Mouse (Mus musculus) myocyte (in vitro differentiated cells): ENCODE results near the gene Cd34. TPM values are rescaled to one million over a fixed set of nuclear protein-coding genes. Genes with fewer than 3 reads are reported as not detected.

ENCODE experiments used
- H3K27me3 ChIP-seq: one replicate; pipeline ENCODE4 v1.6.1; 2011; ENCODE audit not compliant: control insufficient read depth, insufficient read depth, insufficient read length
- H3K36me3 ChIP-seq: one replicate; pipeline ENCODE4 v1.6.1; 2011; ENCODE audit not compliant: control insufficient read depth, insufficient read depth
- H3K4me2 ChIP-seq: one replicate; pipeline ENCODE4 v1.6.1; 2011; ENCODE audit warnings: low read depth, control low read depth
- H3K4me3 ChIP-seq: one replicate; pipeline ENCODE4 v1.5.1; 2011; ENCODE audit warnings: mild to moderate bottlenecking, control low read depth, moderate library complexity
- H3K79me2 ChIP-seq: one replicate; pipeline ENCODE4 v1.6.1; 2011; ENCODE audit not compliant: control insufficient read depth, insufficient read depth
- H3ac ChIP-seq: one replicate; pipeline ENCODE4 v1.6.1; 2011; ENCODE audit not compliant: control insufficient read depth, insufficient read length
- CEBPB ChIP-seq: IDR thresholded peaks from 2 replicates; pipeline ENCODE4 v1.6.1; 2011; ENCODE audit warnings: mild to moderate bottlenecking, moderate library complexity; ENCODE audit not compliant: poor library complexity, insufficient read depth, severe bottlenecking
- E2F4 ChIP-seq: IDR thresholded peaks from one replicate; pipeline ENCODE4 v1.6.1; 2011; ENCODE audit warnings: mild to moderate bottlenecking, control low read depth, moderate library complexity; ENCODE audit not compliant: insufficient read depth
- MAX ChIP-seq: IDR thresholded peaks from one replicate; pipeline ENCODE4 v1.6.1; 2011; ENCODE audit warnings: low read depth, mild to moderate bottlenecking, control low read depth
- MYOD1 ChIP-seq, 3 experiments: IDR thresholded peaks; one replicate each; pipeline ENCODE4 v1.6.1; 2011; ENCODE audit warnings: control low read depth in 2 of 3, low read depth in 2 of 3, mild to moderate bottlenecking in 2 of 3, moderate library complexity in 1 of 3; ENCODE audit not compliant: insufficient read length in 2 of 3, control insufficient read depth in 1 of 3
- MYOG ChIP-seq, 3 experiments: IDR thresholded peaks; one replicate each; pipeline ENCODE4 v1.6.1; 2011; ENCODE audit warnings: control low read depth in 2 of 3, low read depth in 2 of 3, mild to moderate bottlenecking in 2 of 3; ENCODE audit not compliant: insufficient read length in 2 of 3, control insufficient read depth in 1 of 3, insufficient read depth in 1 of 3
- POLR2A ChIP-seq: IDR thresholded peaks from one replicate; pipeline ENCODE4 v1.6.1; 2011; ENCODE audit warnings: low read depth, mild to moderate bottlenecking, control low read depth, moderate library complexity; ENCODE audit not compliant: insufficient read length
- POLR2AphosphoS2 ChIP-seq: IDR thresholded peaks from one replicate; pipeline ENCODE4 v1.6.1; 2011; ENCODE audit warnings: low read depth, control low read depth; ENCODE audit not compliant: insufficient read length
- REST ChIP-seq: IDR thresholded peaks from one replicate; pipeline ENCODE4 v1.6.1; 2011; ENCODE audit warnings: mild to moderate bottlenecking, control low read depth, moderate library complexity; ENCODE audit not compliant: insufficient read depth, insufficient read length
- SRF ChIP-seq: IDR thresholded peaks from one replicate; pipeline ENCODE4 v1.6.1; 2011; ENCODE audit warnings: low read depth; ENCODE audit not compliant: control insufficient read depth, insufficient read length
- TCF12 ChIP-seq: IDR thresholded peaks from one replicate; pipeline ENCODE4 v1.6.1; 2011; ENCODE audit warnings: mild to moderate bottlenecking, control low read depth; ENCODE audit not compliant: poor library complexity, insufficient read depth, severe bottlenecking
- TCF3 ChIP-seq: IDR thresholded peaks from one replicate; pipeline ENCODE4 v1.6.1; 2011; ENCODE audit warnings: low read depth, control low read depth; ENCODE audit not compliant: insufficient read length
- USF1 ChIP-seq: IDR thresholded peaks from one replicate; pipeline ENCODE4 v1.6.1; 2011; ENCODE audit warnings: low read depth, mild to moderate bottlenecking, control low read depth, moderate library complexity
- polyA plus RNA-seq: library from polyadenylated mRNA; unstranded; fragments of >200 nt; fragmentation: generic; extraction: Trizol; gene quantifications from one replicate; pipeline ENCODE4 v1.2.1, GENCODE M21; 2012; ENCODE audit warnings: missing spikeins

Gene Cd34
- polyA plus RNA-seq, 1 experiment, result 19.0 TPM

DNA sequence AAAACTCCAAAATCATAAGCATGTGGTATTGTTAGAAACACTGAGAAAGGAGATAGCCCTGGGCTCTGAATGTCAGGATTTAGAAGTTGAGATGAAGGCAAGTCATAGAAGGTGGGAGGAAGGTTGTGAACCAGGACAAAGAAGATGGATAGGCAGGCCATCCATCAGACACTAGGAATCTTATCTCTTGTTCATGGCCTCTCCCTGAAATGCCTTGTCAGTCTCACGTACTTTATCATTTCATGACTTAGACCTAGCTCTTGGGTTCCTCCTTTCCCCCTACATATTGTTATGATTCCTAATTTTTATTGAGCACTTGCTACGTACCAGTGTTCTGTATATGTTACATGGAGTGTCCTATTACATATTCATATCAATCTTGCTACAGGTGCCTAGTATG, 53.0 kb downstream of the Cd34 start:
- TF ChIP-seq MYOD1 (IDR thresholded peaks at IDR 0.05; ENCODE audit: control insufficient read depth in 1 of 3, insufficient read length in 2 of 3, low read depth in 2 of 3) (no peak), MYOG (IDR thresholded peaks at IDR 0.05; ENCODE audit: control insufficient read depth in 1 of 3, insufficient read depth in 1 of 3, insufficient read length in 2 of 3, low read depth in 2 of 3) (no peak), SRF (no peak), CEBPB (no peak), E2F4 (no peak), USF1 (no peak), POLR2AphosphoS2 (no peak)
- no peaks in the 10 kb centered on the region for H3K79me2 ChIP-seq
- H3K36me3 ChIP-seq, result no peaks in the 10 kb centered on the region
- H3K4me2 ChIP-seq, result no peak overlapping the region
- no peaks in the 10 kb centered on the region for H3K27me3 ChIP-seq
- H3K4me3 ChIP-seq, result no peak overlapping the region
- no peak overlapping the region for H3ac ChIP-seq

- Histone ChIP-seq H3K4me2 (no peak overlapping the region), H3K4me3 (no peak overlapping the region), H3K27me3 (no peaks in the 10 kb centered on the region), H3ac (no peak overlapping the region), H3K36me3 (no peaks in the 10 kb centered on the region), H3K79me2 (no peaks in the 10 kb centered on the region)
- no peak for TF ChIP-seq TCF3
- no peak for TF ChIP-seq SRF
- TF ChIP-seq USF1, result no peak
- no peak for TF ChIP-seq MYOD1 (IDR thresholded peaks at IDR 0.05; ENCODE audit: control insufficient read depth in 1 of 3, insufficient read length in 2 of 3, low read depth in 2 of 3)
- no peak for TF ChIP-seq POLR2AphosphoS2
- TF ChIP-seq REST, result no peak
- no peak for TF ChIP-seq MAX
- no peak for TF ChIP-seq POLR2A
- TF ChIP-seq TCF12, result no peak
- no peak for TF ChIP-seq CEBPB
- TF ChIP-seq MYOG (IDR thresholded peaks at IDR 0.05; ENCODE audit: control insufficient read depth in 1 of 3, insufficient read depth in 1 of 3, insufficient read length in 2 of 3, low read depth in 2 of 3), result no peak
- no peak for TF ChIP-seq E2F4
Observed at GRCm38 (mm10) chr1:194992589-194993317, 54.1 kb downstream of the Cd34 start.

- TF ChIP-seq USF1 (no peak), MYOG (IDR thresholded peaks at IDR 0.05; ENCODE audit: control insufficient read depth in 1 of 3, insufficient read depth in 1 of 3, insufficient read length in 2 of 3, low read depth in 2 of 3) (no peak), MYOD1 (IDR thresholded peaks at IDR 0.05; ENCODE audit: control insufficient read depth in 1 of 3, insufficient read length in 2 of 3, low read depth in 2 of 3) (no peak), CEBPB (no peak), POLR2A (no peak), E2F4 (no peak), POLR2AphosphoS2 (no peak), TCF12 (no peak), MAX (no peak), REST (no peak), TCF3 (no peak), SRF (no peak)
- Histone ChIP-seq H3ac (no peak overlapping the region), H3K27me3 (no peaks in the 10 kb centered on the region)
Observed at GRCm38 (mm10) chr1:194993409-194993988, 54.9 kb downstream of the Cd34 start.

DNA sequence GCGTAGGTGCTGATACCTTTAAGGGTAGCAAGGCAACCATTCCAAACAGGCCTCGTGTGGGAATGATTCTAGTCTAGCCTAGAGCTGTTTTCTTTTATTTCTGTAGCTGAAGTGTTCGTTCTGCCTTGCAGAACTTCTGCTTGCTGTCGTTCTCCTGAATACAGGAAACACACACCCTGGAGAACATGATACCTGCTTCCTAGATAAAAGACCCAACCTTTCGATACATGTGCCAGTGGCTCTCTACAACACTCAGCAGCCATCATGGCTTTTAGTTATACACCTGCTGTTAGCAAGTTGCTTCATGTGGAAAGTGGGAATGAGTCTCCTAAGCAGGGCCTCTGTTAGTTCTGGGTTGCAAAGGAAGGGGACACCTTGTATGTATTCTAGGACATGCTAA, 55.6 kb downstream of the Cd34 start:
- H3ac ChIP-seq, result no peak overlapping the region
- H3K79me2 ChIP-seq, result no peaks in the 10 kb centered on the region
- no peaks in the 10 kb centered on the region for H3K36me3 ChIP-seq
- no peak overlapping the region for H3K4me2 ChIP-seq
- H3K27me3 ChIP-seq, result no peaks in the 10 kb centered on the region
- TF ChIP-seq E2F4 (no peak), SRF (no peak), REST (no peak), POLR2AphosphoS2 (no peak), TCF3 (no peak), MYOG (IDR thresholded peaks at IDR 0.05; ENCODE audit: control insufficient read depth in 1 of 3, insufficient read depth in 1 of 3, insufficient read length in 2 of 3, low read depth in 2 of 3) (no peak), MYOD1 (IDR thresholded peaks at IDR 0.05; ENCODE audit: control insufficient read depth in 1 of 3, insufficient read length in 2 of 3, low read depth in 2 of 3) (no peak), USF1 (no peak), MAX (no peak), TCF12 (no peak), CEBPB (no peak), POLR2A (no peak)
- no peak overlapping the region for H3K4me3 ChIP-seq

More at GRCm38 (mm10) chr1:194993409-194993988, 54.9 kb downstream of the Cd34 start:
- H3K4me2 ChIP-seq, result no peak overlapping the region
- no peak overlapping the region for H3K4me3 ChIP-seq
- H3K36me3 ChIP-seq, result no peaks in the 10 kb centered on the region
- no peaks in the 10 kb centered on the region for H3K79me2 ChIP-seq
